In genomic region chr4:78943561-78943960, GRCm38 (mm10) we compare ENCODE assay signal across 12 mouse cellular contexts.
"Had no signal": no experiment of that assay in that cellular context is flagged by ENCODE, and none has a peak within 500 bp of the region (broad histone marks: within the 10 kb centered on the region; RNA-seq: fewer than 3 reads in every experiment).

No protein-coding gene starts in this region.

- H3K4me2 ChIP-seq: liver, embryonic 11.5 days; liver, embryonic 15.5 days; midbrain, embryonic 15.5 days had no signal

- H3K4me3 ChIP-seq: layer of hippocampus, adult 2 months; limb, embryonic 10.5 days; liver, embryonic 15.5 days; midbrain, embryonic 15.5 days had no signal

- H3K9me3 ChIP-seq: limb, embryonic 10.5 days; liver, embryonic 15.5 days; midbrain, embryonic 15.5 days had no signal

- H3K9ac ChIP-seq: liver, embryonic 15.5 days; midbrain, embryonic 15.5 days had no signal

- DNase-seq: kidney, postnatal 10 days; kidney, postnatal 4 days; lung, adult 2 months; lung, postnatal 36 days; thymus, postnatal 4 days had no signal

- H3K27me3 ChIP-seq: liver, embryonic 15.5 days; midbrain, embryonic 15.5 days had no signal

- H3K27ac ChIP-seq: layer of hippocampus, adult 2 months; limb, embryonic 10.5 days; liver, embryonic 15.5 days; midbrain, embryonic 15.5 days; stomach, postnatal 0 days had no signal

- H3K4me1 ChIP-seq: limb, embryonic 10.5 days; liver, embryonic 15.5 days; midbrain, embryonic 15.5 days had no signal

- ATAC-seq: lung, postnatal 0 days; midbrain, embryonic 15.5 days had no signal

- H3K36me3 ChIP-seq: limb, embryonic 10.5 days; liver, embryonic 15.5 days; midbrain, embryonic 15.5 days had no signal
